Mouse (Mus musculus): ENCODE measurements around the gene Gm21764. TPM values are rescaled to one million over a fixed set of nuclear protein-coding genes. Genes with fewer than 3 reads are reported as not detected.
"Not testable (repeated sequence)": the region's sequence is repeated elsewhere in the genome, so short reads cannot be mapped to it uniquely, and the experiment has no call there.

Gm21764 gene
- not detected in 2 replicates for total RNA-seq (2015)
- total RNA-seq (2017): not detected in 2 replicates

DNA sequence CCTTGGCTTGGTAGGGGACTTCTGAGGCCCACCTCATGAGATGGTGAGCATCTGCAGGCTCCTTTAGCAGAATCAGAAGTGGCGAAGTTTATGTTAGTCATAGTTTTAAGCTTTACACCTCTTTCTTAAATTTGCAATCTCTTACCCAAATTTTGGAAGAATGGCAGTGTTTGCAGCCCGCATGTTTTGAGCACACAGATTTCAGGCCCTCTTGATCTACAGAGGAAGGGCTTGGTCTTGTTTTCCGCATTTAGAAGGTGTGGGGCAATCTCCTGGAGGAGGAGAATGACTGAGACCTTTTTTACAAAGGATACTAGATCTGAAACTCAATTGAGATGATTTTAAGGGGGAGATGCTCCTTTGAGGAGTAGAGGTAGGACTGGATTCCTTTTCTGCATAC is at the start of gene Gm21764:
Gene Gm21764, minus strand, starts transcription at position 101 of the 400 bp plus-strand sequence.
- ATAC-seq (ENCODE audit: poor library complexity, severe bottlenecking): not testable (repeated sequence)

- ATAC-seq (ENCODE audit: poor library complexity, severe bottlenecking): not testable (repeated sequence)
Measured at GRCm38 (mm10) chrY:18088816-18089215, 27.2 kb upstream of the Gm21764 start, which contains the start of gene Ssty1. Gene Ssty1 (plus strand): TSS chrY:18089116.

Other genes with a start within 250 kb of the Gm21764 start
- not detected in 2 replicates for gene Gm21904, start 215.5 kb downstream of the Gm21764 start, total RNA-seq (2015)
- not detected in 2 replicates for gene Gm21904, start 215.5 kb downstream of the Gm21764 start, total RNA-seq (2017)
- not detected in 2 replicates for gene Gm20772, start 187.1 kb downstream of the Gm21764 start, total RNA-seq (2015)
- not detected in 2 replicates for gene Gm20772, start 187.1 kb downstream of the Gm21764 start, total RNA-seq (2017)
- not detected in 2 replicates for gene Gm20831, start 187.1 kb downstream of the Gm21764 start, total RNA-seq (2015)
- not detected in 2 replicates for gene Gm20831, start 187.1 kb downstream of the Gm21764 start, total RNA-seq (2017)
- not detected in 2 replicates for gene Srsy, start 124.5 kb downstream of the Gm21764 start, total RNA-seq (2015)
- gene Srsy, start 124.5 kb downstream of the Gm21764 start, total RNA-seq (2017): not detected in 2 replicates
- gene Ssty1, start 27.3 kb upstream of the Gm21764 start, total RNA-seq (2015): not detected in 2 replicates
- not detected in 2 replicates for gene Ssty1, start 27.3 kb upstream of the Gm21764 start, total RNA-seq (2017)